Mouse (Mus musculus) liver, embryonic 14.5 days (tissue): Measurements from ENCODE around the gene Sdccag8.

ENCODE experiments used
- CTCF ChIP-seq: IDR thresholded peaks from 2 replicates; pipeline ENCODE4 v1.5.1; 2016; ENCODE audit warnings: antibody characterized with exemption, low read depth, control low read depth
- EP300 ChIP-seq: IDR thresholded peaks from 2 replicates; pipeline ENCODE4 v1.6.1; 2016; ENCODE audit warnings: antibody characterized with exemption, low read depth

- no peak for TF ChIP-seq CTCF
- TF ChIP-seq EP300: no peak
Measured at GRCm38 (mm10) chr1:176958311-176958710, 143.9 kb downstream of the Sdccag8 start.
